Mouse (Mus musculus): ENCODE data around the gene Epdr1. TPM values are rescaled to one million over a fixed set of nuclear protein-coding genes. Genes with fewer than 3 reads are reported as not detected.

The Epdr1 gene
- polyA plus RNA-seq (2015; fragmentation: Nextera tagmentation; extraction: Ambion mirVana), result 16.3 and 18.2 TPM in 2 replicates

DNA sequence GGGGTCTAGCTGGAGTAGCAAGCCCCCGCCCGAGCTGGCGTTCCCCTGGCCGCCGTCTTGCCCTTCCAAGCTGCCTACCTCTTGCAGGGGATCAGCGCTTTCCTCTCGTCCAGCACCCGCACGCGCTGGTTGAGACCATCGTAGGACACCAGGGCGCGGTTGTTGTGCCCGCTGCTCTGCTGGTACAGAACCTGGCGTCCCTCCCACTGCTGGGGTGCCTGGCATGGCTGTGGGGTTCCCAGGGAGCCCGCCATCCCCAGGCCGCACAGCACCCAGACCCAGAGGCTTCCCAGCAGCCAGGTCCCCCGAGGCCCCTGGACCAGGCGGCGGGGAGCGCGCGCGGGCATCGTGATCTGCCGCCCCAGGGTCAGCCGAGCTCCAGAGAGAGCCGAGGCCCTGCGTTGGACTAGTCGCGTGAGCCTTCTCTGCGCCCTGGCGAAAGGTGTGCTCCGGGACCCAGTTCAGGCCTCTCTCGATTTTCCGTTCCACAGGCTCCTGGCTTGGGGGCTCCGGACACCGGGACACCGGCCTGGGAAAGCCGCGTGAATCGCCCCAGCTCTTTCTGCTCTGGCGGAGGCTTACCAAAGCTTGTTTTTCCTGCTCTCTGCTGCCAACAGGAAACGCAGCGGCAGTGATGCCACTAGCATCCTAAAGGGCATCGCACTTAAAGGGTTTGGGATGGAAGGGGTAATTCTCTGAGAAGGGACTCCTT is at the start of gene Epdr1:
Gene Epdr1 (minus strand): TSS at position 712 of the 712 bp plus-strand sequence.
- H3K27ac ChIP-seq, result peak within 1 kb of the TSS; percentile 90
- 0 out of 2 replicates have a peak, but pooled peaks cover 3% of the 10 kb centered on the region for H3K36me3 ChIP-seq
- under 1% methylated on average over 46 of the region's 46 CpGs for WGBS
- peaks cover 31% of the 10 kb centered on the region for H3K4me1 ChIP-seq (replicated peaks)
- peaks cover 18% of the 10 kb centered on the region for H3K27me3 ChIP-seq
- peak; percentile 85 for ATAC-seq
- peak within 1 kb of the TSS; percentile 91 for H3K4me3 ChIP-seq (replicated peaks)
- peak within 1 kb of the TSS; percentile 88 for H3K9ac ChIP-seq (replicated peaks)
- no peaks in the 10 kb centered on the region for H3K9me3 ChIP-seq
- peak within 1 kb of the TSS; percentile 70 for H3K4me2 ChIP-seq (replicated peaks)

DNA sequence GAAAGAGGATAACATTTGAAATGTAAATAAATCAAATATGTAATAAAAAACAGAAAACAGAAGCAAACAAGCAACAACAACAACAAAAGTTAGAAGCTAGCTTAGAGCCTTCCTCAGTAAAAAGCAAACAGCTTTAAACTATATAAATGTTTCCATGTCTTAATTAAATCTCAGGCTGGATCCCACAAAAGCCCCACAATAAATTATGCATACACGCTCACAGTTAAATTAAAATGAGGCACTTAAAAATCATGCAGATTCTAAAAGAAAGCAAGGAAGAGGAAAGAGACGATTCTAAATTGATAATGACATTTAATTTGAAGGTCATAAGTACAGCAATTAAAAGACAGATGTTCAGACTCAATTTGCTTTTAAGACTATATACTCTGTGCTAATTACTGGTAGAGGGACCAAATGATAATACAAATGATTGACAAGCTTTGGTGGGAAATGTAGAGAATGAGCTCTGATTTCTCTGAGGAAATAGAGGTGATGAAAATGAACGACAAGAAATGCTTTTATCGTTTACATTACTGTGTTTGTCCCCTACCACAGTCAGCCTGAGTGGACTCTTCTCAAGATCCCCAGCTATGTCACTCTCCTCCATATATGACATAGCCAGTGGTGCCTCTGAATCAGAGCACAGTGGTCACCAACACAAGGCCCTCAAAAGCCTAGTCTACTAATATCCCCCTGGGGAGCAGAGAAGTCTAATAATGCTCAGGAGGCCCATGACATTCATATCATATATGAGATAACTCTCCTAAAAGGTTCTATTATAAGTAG is 48.8 kb upstream of the Epdr1 start:
- H3K27me3 ChIP-seq, result no peaks in the 10 kb centered on the region
- no peak overlapping the region for H3K4me3 ChIP-seq (replicated peaks)
- H3K4me1 ChIP-seq (replicated peaks), result no peaks in the 10 kb centered on the region
- WGBS, result 71% methylated on average over 4 of the region's 4 CpGs
- H3K36me3 ChIP-seq, result no peaks in the 10 kb centered on the region
- H3K27ac ChIP-seq, result no peak overlapping the region
- H3K9me3 ChIP-seq, result no peaks in the 10 kb centered on the region
- ATAC-seq, result no peak
- no peak overlapping the region for H3K9ac ChIP-seq (replicated peaks)
- no peak overlapping the region for H3K4me2 ChIP-seq (replicated peaks)

DNA sequence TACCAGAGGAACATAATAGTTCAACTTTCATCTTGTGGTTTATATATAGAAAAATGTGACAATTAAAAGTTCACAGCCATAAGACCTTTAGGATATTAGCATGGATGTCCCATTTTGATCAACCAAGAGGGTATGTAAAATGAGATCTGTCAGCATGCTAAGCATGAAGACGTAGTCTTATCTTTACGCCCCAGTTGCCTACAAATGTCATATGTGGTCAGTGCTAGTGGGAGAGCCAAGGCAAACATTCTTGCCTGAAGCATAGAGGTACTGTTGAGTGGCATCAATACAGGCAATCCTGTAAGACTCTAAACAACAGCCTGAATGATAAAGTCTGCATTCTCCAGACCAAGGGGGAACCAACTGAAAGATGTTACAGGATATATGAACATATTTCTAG is 32.7 kb upstream of the Epdr1 start:
- Histone ChIP-seq H3K4me2 (replicated peaks) (no peak overlapping the region), H3K9ac (replicated peaks) (no peak overlapping the region), H3K36me3 (no peaks in the 10 kb centered on the region), H3K9me3 (no peaks in the 10 kb centered on the region), H3K27me3 (no peaks in the 10 kb centered on the region), H3K4me1 (replicated peaks) (no peaks in the 10 kb centered on the region), H3K27ac (no peak overlapping the region), H3K4me3 (replicated peaks) (no peak overlapping the region)
- WGBS, result 94% methylated on average over 2 of the region's 2 CpGs
- ATAC-seq, result no peak

DNA sequence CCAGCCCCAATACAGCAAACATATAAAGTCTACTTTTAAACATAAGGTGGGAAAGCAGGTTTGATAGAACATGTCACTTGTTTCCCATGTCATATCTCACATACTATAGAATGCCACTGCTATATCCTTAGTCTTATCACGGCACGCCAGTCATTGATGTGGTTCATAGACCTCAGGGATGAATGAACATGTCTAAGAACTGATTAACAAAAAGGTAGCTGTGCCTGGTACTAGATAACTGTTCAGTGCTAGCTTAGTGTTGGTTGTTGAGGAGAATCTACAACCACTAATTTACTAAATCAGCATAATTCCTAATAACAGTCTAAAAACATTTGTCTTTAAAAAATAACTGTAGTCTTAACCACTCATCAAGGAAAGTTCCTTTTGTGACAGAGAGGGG is 30.1 kb upstream of the Epdr1 start:
- Histone ChIP-seq H3K4me2 (replicated peaks) (no peak overlapping the region), H3K27ac (no peak overlapping the region), H3K9me3 (no peaks in the 10 kb centered on the region), H3K4me3 (replicated peaks) (no peak overlapping the region), H3K27me3 (no peaks in the 10 kb centered on the region), H3K9ac (replicated peaks) (no peak overlapping the region), H3K4me1 (replicated peaks) (no peaks in the 10 kb centered on the region), H3K36me3 (no peaks in the 10 kb centered on the region)
- 92% methylated on average over 2 of the region's 2 CpGs for WGBS
- no peak for ATAC-seq

DNA sequence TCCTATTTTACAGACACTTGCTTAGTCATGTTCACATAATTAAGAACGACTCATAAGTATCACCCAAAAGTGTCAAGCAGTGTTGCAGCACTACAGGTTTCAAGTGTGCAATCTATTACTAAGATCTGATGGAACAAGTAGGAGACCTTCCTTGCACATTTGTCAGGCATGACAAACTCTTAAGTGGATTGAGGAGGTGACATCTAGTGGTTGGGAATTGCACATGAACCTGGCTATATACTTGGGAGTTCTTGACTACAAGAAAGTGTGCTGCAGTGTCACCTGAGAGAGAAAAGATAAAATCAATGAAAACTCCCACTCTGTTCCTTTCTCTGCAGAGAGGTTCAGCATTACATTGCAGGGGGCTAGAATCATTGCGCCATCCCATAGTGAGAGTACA is 24.5 kb upstream of the Epdr1 start:
- no peak overlapping the region for H3K4me3 ChIP-seq (replicated peaks)
- no peak for ATAC-seq
- no peak overlapping the region for H3K9ac ChIP-seq (replicated peaks)
- no peaks in the 10 kb centered on the region for H3K9me3 ChIP-seq
- H3K36me3 ChIP-seq, result no peaks in the 10 kb centered on the region
- H3K4me2 ChIP-seq (replicated peaks), result no peak overlapping the region
- H3K27ac ChIP-seq, result no peak overlapping the region
- no peaks in the 10 kb centered on the region for H3K4me1 ChIP-seq (replicated peaks)
- 73% methylated on average over 2 of the region's 2 CpGs for WGBS
- H3K27me3 ChIP-seq, result no peaks in the 10 kb centered on the region

DNA sequence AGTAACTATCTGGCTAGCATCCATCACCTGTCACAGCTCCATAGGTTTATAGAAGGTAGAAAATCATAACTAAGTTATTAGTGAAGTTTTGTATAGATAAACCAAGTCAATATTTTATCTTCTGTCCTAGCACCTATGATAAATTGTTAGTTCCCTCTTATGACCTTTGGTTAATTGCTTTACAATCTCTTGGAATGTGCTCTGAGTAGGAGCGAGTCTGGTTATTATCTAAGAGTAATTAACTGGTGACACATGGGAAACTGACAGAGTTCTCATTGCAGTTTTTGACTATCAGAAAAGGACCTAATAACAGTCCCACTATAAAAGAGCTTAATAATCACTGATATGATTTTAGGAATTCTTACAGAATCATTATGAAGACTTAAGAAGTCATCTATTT is 23.8 kb upstream of the Epdr1 start:
- no peak overlapping the region for H3K9ac ChIP-seq (replicated peaks)
- H3K4me3 ChIP-seq (replicated peaks), result no peak overlapping the region
- H3K4me2 ChIP-seq (replicated peaks), result no peak overlapping the region
- no peaks in the 10 kb centered on the region for H3K4me1 ChIP-seq (replicated peaks)
- H3K27me3 ChIP-seq, result no peaks in the 10 kb centered on the region
- no peaks in the 10 kb centered on the region for H3K36me3 ChIP-seq
- 84% methylated on average over 1 of the region's 1 CpGs for WGBS
- H3K9me3 ChIP-seq, result no peaks in the 10 kb centered on the region
- ATAC-seq, result no peak
- no peak overlapping the region for H3K27ac ChIP-seq

DNA sequence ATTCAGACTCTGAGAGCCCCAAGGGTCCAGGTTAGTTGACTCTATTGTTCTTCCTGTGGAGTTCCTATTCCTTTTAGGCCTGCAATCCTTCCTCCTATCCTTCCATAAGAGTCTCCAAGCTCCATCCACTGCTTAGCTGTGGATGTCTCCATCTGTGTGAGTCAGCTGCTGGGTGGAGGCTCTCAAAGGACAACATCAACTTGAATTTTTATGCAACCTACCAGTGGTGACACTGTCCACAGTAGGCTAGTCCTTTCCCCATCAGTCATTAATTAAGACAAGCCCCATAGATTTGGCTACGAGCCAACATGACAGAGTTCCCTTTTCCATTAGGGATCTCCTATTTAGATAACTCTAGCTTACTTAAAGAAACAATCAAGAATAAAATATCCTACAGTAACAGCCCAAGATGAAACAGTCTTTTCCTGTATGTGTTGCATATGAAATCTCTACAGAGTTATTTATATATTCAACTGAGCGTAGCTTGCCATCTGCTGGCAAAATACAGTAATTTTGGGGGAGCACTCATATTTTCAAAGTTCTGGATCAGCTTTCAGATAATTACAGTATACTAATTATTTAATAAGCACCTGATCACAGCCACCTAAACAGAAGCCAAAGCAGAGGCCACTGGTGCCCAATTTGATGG is 20.6 kb upstream of the Epdr1 start:
- H3K9ac ChIP-seq (replicated peaks), result no peak overlapping the region
- H3K27me3 ChIP-seq, result no peaks in the 10 kb centered on the region
- H3K27ac ChIP-seq, result no peak overlapping the region
- no peaks in the 10 kb centered on the region for H3K9me3 ChIP-seq
- no peak overlapping the region for H3K4me3 ChIP-seq (replicated peaks)
- 89% methylated on average over 2 of the region's 2 CpGs for WGBS
- no peaks in the 10 kb centered on the region for H3K4me1 ChIP-seq (replicated peaks)
- 0 out of 2 replicates have a peak, but pooled peaks have one; percentile 48 for ATAC-seq
- H3K36me3 ChIP-seq, result no peaks in the 10 kb centered on the region
- H3K4me2 ChIP-seq (replicated peaks), result no peak overlapping the region

DNA sequence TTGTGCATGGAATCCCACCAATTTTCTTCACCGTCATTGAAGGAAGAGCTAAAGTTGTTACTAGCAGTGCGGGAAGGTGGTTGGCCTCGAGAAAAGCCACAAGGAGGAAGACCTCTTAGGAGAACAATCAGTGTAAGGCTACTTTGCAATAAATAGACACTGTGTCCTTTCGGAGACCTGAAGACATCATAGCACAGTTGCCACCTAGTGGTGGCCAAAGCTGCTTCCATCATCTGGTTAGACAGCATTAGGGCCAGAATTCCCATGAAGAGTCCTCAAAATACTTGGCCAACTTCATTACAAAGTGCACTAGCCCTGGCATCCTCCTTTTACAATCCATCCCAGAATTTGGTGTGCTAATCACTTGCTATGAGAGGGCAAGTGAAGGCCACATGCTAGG is 16.4 kb upstream of the Epdr1 start:
- ATAC-seq, result no peak
- WGBS, result 77% methylated on average over 4 of the region's 4 CpGs
- Histone ChIP-seq H3K4me3 (replicated peaks) (no peak overlapping the region), H3K36me3 (no peaks in the 10 kb centered on the region), H3K9ac (replicated peaks) (no peak overlapping the region), H3K27me3 (no peaks in the 10 kb centered on the region), H3K27ac (no peak overlapping the region), H3K9me3 (no peaks in the 10 kb centered on the region), H3K4me2 (replicated peaks) (no peak overlapping the region), H3K4me1 (replicated peaks) (no peaks in the 10 kb centered on the region)

DNA sequence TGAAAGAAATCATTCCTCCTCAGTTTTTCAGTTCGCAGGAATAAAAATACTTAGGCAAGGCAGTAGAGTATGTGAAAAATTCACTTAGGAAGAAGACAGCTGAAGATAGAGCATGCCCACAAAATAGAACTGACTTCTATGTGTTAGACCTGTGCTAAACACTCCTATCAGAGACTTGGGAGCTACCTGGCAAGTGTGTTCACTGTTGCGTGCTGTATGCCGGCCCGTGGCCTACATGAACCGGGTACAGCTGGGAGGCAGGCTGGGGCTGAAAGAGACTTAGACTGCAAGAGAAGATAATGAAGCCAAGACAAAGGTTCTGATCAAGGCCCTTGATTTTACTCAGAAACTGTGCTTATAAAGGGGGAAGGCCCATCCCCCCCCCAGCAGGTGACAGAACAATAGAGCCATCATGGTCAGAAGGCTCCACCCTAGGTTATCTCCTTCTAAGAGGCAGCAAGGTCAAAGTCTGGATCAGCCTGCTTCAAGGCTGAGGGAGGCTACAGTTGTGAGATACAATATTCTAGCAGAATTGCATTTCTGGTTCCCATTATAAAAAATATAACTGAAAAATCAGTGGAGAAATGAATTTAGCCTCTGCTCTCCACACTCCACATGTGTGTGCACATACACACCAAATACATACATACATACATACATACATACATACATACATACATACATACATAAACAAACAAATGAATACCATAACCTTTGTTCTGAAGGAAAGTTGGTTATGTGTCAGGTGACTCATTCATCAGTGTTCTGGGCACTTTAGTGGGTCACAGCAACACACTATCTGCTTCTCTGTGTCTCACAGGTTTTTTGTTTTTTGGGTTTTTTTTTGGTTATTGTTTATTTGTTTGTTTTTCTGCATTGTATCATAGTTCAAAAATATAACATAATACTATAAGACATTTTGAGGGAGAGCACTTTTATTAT is 11.3 kb upstream of the Epdr1 start:
- H3K36me3 ChIP-seq, result no peaks in the 10 kb centered on the region
- no peak overlapping the region for H3K27ac ChIP-seq
- H3K4me2 ChIP-seq (replicated peaks), result no peak overlapping the region
- ATAC-seq, result no peak
- H3K9me3 ChIP-seq, result no peaks in the 10 kb centered on the region
- no peaks in the 10 kb centered on the region for H3K4me1 ChIP-seq (replicated peaks)
- WGBS, result 86% methylated on average over 5 of the region's 5 CpGs
- no peak overlapping the region for H3K9ac ChIP-seq (replicated peaks)
- H3K27me3 ChIP-seq, result no peaks in the 10 kb centered on the region
- H3K4me3 ChIP-seq (replicated peaks), result no peak overlapping the region

DNA sequence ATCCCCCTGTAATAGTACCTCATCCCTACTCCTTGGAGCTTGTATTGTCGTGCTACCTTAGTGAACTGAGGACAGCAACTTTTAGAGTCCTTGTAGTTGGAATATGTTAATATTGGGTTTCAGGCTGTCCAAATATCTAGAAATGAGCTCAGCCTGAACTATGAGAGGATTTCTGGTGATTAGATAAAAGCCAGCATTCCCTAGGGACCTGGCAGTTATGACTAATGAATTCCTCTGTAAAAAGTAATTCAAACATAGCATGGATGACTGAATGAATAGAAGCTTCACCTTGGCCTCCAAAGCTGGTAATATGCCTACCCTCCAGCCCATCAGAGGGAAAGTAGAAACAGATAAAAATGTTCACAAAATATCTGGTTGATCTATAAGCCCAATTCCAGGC is 6.7 kb upstream of the Epdr1 start:
- Histone ChIP-seq H3K27me3 (peaks cover 20% of the 10 kb centered on the region), H3K36me3 (no peaks in the 10 kb centered on the region), H3K4me3 (replicated peaks) (no peak overlapping the region), H3K4me1 (replicated peaks) (peaks cover 13% of the 10 kb centered on the region), H3K27ac (no peak overlapping the region), H3K4me2 (replicated peaks) (no peak overlapping the region), H3K9ac (replicated peaks) (no peak overlapping the region), H3K9me3 (no peaks in the 10 kb centered on the region)
- no peak for ATAC-seq
- 83% methylated on average over 1 of the region's 1 CpGs for WGBS

DNA sequence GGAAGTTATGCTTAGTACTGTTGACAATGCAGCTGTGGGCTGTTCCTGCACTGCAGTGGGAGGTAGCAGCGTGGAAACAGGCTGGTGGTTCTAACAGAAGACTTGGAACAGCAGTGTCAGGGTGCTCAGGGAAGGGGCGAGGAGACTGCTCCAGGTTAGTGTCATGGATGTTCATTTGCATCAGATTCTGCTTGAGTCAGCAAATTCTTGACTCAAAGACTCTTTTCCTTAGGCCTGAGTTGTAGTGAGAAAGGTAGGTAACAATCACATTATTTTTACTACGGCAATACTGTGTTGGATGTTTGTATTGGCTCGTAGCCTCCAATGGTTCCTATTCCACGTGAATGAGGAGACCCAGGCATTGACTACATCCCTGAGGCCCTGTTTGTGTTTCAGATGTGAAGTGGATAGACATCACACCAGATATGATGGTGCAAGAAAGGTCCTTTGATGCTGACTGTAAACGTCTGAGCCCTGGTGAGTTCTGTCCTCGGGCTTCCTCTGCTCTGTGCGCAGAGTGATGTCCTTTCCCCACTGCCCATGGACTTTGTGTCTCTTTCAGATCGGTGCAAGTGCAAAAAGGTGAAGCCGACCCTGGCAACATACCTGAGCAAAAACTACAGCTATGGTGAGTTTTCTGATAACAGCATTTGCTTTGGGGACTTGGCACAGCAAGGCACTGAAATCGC is 5.0 kb upstream of the Epdr1 start:
- peaks cover 25% of the 10 kb centered on the region for H3K27me3 ChIP-seq
- no peak for ATAC-seq
- no peaks in the 10 kb centered on the region for H3K36me3 ChIP-seq
- H3K4me2 ChIP-seq (replicated peaks), result no peak overlapping the region
- no peak overlapping the region for H3K4me3 ChIP-seq (replicated peaks)
- H3K9me3 ChIP-seq, result no peaks in the 10 kb centered on the region
- no peak overlapping the region for H3K27ac ChIP-seq
- H3K9ac ChIP-seq (replicated peaks), result no peak overlapping the region
- 87% methylated on average over 11 of the region's 11 CpGs for WGBS
- peaks cover 13% of the 10 kb centered on the region for H3K4me1 ChIP-seq (replicated peaks)
